Mouse (Mus musculus) forebrain, postnatal 0 days (tissue): ENCODE measurements at regions not wholly inside any gene's neighbourhood (a gene's known extent, or its start where the extent isn't known, plus 50 kb on each side); places are given as distances from the start of the nearest gene placed in this dataset.

ENCODE experiments used
- ATAC-seq: fragments of 200-750 bp; cut with Nextera tagmentation; 2 replicates; pipeline ENCODE4 v1.8.0; 2017; ENCODE audit warnings: mild to moderate bottlenecking, moderate library complexity
- DNase-seq: peaks from one replicate; pipeline ENCODE4 v3.0.0-alpha.2; 2015
- H3K27ac ChIP-seq: fragments of 300-500 bp; sonication (generic); 2 replicates; pipeline ENCODE4 v1.5.1; 2014; ENCODE audit warnings: low read depth, mild to moderate bottlenecking, antibody characterized with exemption, low read length, moderate library complexity, mixed read lengths
- H3K27me3 ChIP-seq: fragments of 300-500 bp; sonication (generic); 2 replicates; pipeline ENCODE4 v1.6.1; 2014; ENCODE audit warnings: mild to moderate bottlenecking, low read length, mixed read lengths; ENCODE audit not compliant: insufficient read depth
- H3K36me3 ChIP-seq: fragments of 300-500 bp; sonication (generic); 2 replicates; pipeline ENCODE4 v1.6.1; 2014; ENCODE audit warnings: mild to moderate bottlenecking, moderate library complexity; ENCODE audit not compliant: insufficient read depth
- H3K4me1 ChIP-seq: fragments of 300-500 bp; sonication (generic); 2 replicates; pipeline ENCODE4 v1.6.1; 2014; ENCODE audit warnings: antibody characterized with exemption; ENCODE audit not compliant: insufficient read depth
- H3K4me2 ChIP-seq: fragments of 300-500 bp; sonication (generic); 2 replicates; pipeline ENCODE4 v1.6.1; 2014; ENCODE audit warnings: low read depth, mild to moderate bottlenecking, moderate library complexity
- H3K4me3 ChIP-seq: fragments of 300-500 bp; sonication (generic); 2 replicates; pipeline ENCODE4 v1.5.1; 2014; ENCODE audit warnings: low read depth, low read length, mixed read lengths
- H3K9ac ChIP-seq: fragments of 300-500 bp; sonication (generic); 2 replicates; pipeline ENCODE4 v1.6.1; 2014; ENCODE audit warnings: mild to moderate bottlenecking
- H3K9me3 ChIP-seq: fragments of 300-500 bp; sonication (generic); 2 replicates; pipeline ENCODE4 v1.6.1; 2016; ENCODE audit warnings: low read length
- CTCF ChIP-seq: sonication (generic); IDR thresholded peaks from 2 replicates; pipeline ENCODE4 v1.5.1; 2016; ENCODE audit warnings: antibody characterized with exemption, control low read depth, low read depth
- WGBS: fragments of 180-500 bp; shearing (Covaris S2); extraction: QIAGEN DNeasy Blood & Tissue Kit; methylation state at CpG from one replicate; pipeline ENCODE4 v1.1.7; 2014; 5-methylcytosine and 5-hydroxymethylcytosine counted together

- Histone ChIP-seq H3K27ac (no peak overlapping the region), H3K27me3 (no peaks in the 10 kb centered on the region), H3K9me3 (no peaks in the 10 kb centered on the region), H3K4me1 (no peaks in the 10 kb centered on the region), H3K4me2 (no peak overlapping the region), H3K4me3 (no peak overlapping the region), H3K9ac (no peak overlapping the region), H3K36me3 (no peaks in the 10 kb centered on the region)
- DNase-seq (no peak), ATAC-seq (no peak)
- no peak for TF ChIP-seq CTCF
- WGBS, result 54% methylated on average over 1 of the region's 1 CpGs
These were observed 849.1 kb downstream of the Stpg2 start for GRCm38 (mm10) chr3:140054634-140055033.

GRCm38 (mm10) chr3:140057962-140058631 is 852.6 kb downstream of the Stpg2 start:
- DNase-seq (no peak), ATAC-seq (no peak)
- 80% methylated on average over 3 of the region's 3 CpGs for WGBS
- Histone ChIP-seq H3K4me1 (no peaks in the 10 kb centered on the region), H3K9ac (no peak overlapping the region), H3K27ac (no peak overlapping the region), H3K4me2 (no peak overlapping the region), H3K27me3 (no peaks in the 10 kb centered on the region), H3K4me3 (no peak overlapping the region), H3K36me3 (no peaks in the 10 kb centered on the region), H3K9me3 (no peaks in the 10 kb centered on the region)
- TF ChIP-seq CTCF, result no peak

- Histone ChIP-seq H3K9ac (no peak overlapping the region), H3K4me2 (no peak overlapping the region), H3K27me3 (no peaks in the 10 kb centered on the region), H3K4me1 (no peaks in the 10 kb centered on the region), H3K36me3 (no peaks in the 10 kb centered on the region), H3K27ac (no peak overlapping the region), H3K9me3 (no peaks in the 10 kb centered on the region), H3K4me3 (no peak overlapping the region)
- no peak for DNase-seq
- ATAC-seq, result no peak
- 55% methylated on average over 3 of the region's 3 CpGs for WGBS
- TF ChIP-seq CTCF, result no peak
These were observed 853.6 kb downstream of the Stpg2 start for GRCm38 (mm10) chr3:140059102-140059501.

GRCm38 (mm10) chr3:140059522-140060110 is 854.1 kb downstream of the Stpg2 start:
- H3K27me3 ChIP-seq, result no peaks in the 10 kb centered on the region
- WGBS, result 66% methylated on average over 4 of the region's 4 CpGs
- DNase-seq, result no peak

GRCm38 (mm10) chr3:140061769-140062381 is 856.4 kb downstream of the Stpg2 start:
- WGBS, result 92% methylated on average over 10 of the region's 10 CpGs
- no peak overlapping the region for H3K9ac ChIP-seq
- no peaks in the 10 kb centered on the region for H3K4me1 ChIP-seq
- H3K27ac ChIP-seq, result no peak overlapping the region
- no peak for TF ChIP-seq CTCF
- no peaks in the 10 kb centered on the region for H3K27me3 ChIP-seq
- H3K36me3 ChIP-seq, result no peaks in the 10 kb centered on the region
- H3K9me3 ChIP-seq, result no peaks in the 10 kb centered on the region
- no peak for ATAC-seq
- DNase-seq, result no peak
- no peak overlapping the region for H3K4me2 ChIP-seq
- H3K4me3 ChIP-seq, result no peak overlapping the region

More at GRCm38 (mm10) chr3:140059522-140060110, 854.1 kb downstream of the Stpg2 start:
- no peak for ATAC-seq
- no peaks in the 10 kb centered on the region for H3K9me3 ChIP-seq
- no peak overlapping the region for H3K27ac ChIP-seq
- no peak overlapping the region for H3K4me3 ChIP-seq
- no peaks in the 10 kb centered on the region for H3K4me1 ChIP-seq
- H3K36me3 ChIP-seq, result no peaks in the 10 kb centered on the region
- no peak overlapping the region for H3K9ac ChIP-seq
- H3K4me2 ChIP-seq, result no peak overlapping the region
- TF ChIP-seq CTCF, result no peak

GRCm38 (mm10) chr3:140062880-140063279 is 857.4 kb downstream of the Stpg2 start:
- Histone ChIP-seq H3K36me3 (no peaks in the 10 kb centered on the region), H3K27ac (no peak overlapping the region), H3K9ac (no peak overlapping the region), H3K27me3 (no peaks in the 10 kb centered on the region), H3K4me3 (no peak overlapping the region), H3K9me3 (no peaks in the 10 kb centered on the region), H3K4me1 (no peaks in the 10 kb centered on the region), H3K4me2 (no peak overlapping the region)
- ATAC-seq (no peak), DNase-seq (no peak)
- TF ChIP-seq CTCF, result no peak
- 88% methylated on average over 5 of the region's 5 CpGs for whole genome bisulfite sequencing

- no peak for TF ChIP-seq CTCF
These were observed 878.8 kb downstream of the Stpg2 start for GRCm38 (mm10) chr3:140084333-140084732.

More at GRCm38 (mm10) chr3:140084333-140084732, 878.8 kb downstream of the Stpg2 start:
- no peaks in the 10 kb centered on the region for H3K27me3 ChIP-seq
- H3K4me3 ChIP-seq, result no peak overlapping the region
- no peaks in the 10 kb centered on the region for H3K9me3 ChIP-seq
- H3K4me2 ChIP-seq, result no peak overlapping the region
- no peaks in the 10 kb centered on the region for H3K4me1 ChIP-seq
- H3K36me3 ChIP-seq, result no peaks in the 10 kb centered on the region
- DNase-seq (no peak), ATAC-seq (no peak)
- no peak overlapping the region for H3K27ac ChIP-seq
- no peak overlapping the region for H3K9ac ChIP-seq
- WGBS, result 90% methylated on average over 3 of the region's 3 CpGs
